Mouse (Mus musculus): Measurements from ENCODE around the gene Tgm6. TPM values are rescaled to one million over a fixed set of nuclear protein-coding genes. Genes with fewer than 3 reads are reported as not detected.
A peak's percentile ranks its signal among the peaks of the same experiment; 100 is the strongest.

Tgm6 gene
- polyA plus RNA-seq, 1 experiment from 2014 or later: not detected

DNA sequence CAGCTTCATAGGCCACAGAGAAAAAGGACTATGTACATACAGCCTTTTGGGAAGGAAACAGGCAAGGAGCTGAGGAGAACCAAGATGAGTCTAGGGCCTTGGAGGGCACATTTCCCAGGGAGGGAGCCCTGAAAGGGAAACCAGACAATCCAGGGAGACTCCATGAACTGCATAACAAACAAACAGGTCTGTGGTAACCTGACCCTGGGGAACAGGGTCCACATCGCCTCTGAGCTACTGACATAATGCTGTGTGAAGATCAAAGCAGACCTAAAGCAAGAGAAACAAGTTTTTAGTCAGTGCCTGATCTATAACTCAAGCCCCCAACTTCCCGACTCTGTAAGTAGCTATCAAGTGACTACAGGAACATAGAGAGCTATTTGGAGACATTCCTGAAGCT lies 59.5 kb downstream of the Tgm6 start:
- peaks cover 2% of the 10 kb centered on the region for H3K4me1 ChIP-seq (ENCODE audit: insufficient read depth, low read length)
- no peak overlapping the region for H3K4me3 ChIP-seq (ENCODE audit: low read length)
- WGBS: 59% methylated on average over 2 of the region's 2 CpGs
- H3K9me3 ChIP-seq (ENCODE audit: low read length): no peaks in the 10 kb centered on the region
- H3K36me3 ChIP-seq (ENCODE audit: insufficient read depth, low read length): peaks cover 70% of the 10 kb centered on the region
- H3K27ac ChIP-seq (ENCODE audit: low read length): no peak overlapping the region
- no peak overlapping the region for H3K9ac ChIP-seq (replicated peaks; ENCODE audit: low read length)
- no peaks in the 10 kb centered on the region for H3K27me3 ChIP-seq (ENCODE audit: insufficient read depth, low read length)
- H3K4me2 ChIP-seq (replicated peaks; ENCODE audit: low read depth, low read length): no peak overlapping the region
- no peak for ATAC-seq (ENCODE audit: low FRiP score, low TSS enrichment)

DNA sequence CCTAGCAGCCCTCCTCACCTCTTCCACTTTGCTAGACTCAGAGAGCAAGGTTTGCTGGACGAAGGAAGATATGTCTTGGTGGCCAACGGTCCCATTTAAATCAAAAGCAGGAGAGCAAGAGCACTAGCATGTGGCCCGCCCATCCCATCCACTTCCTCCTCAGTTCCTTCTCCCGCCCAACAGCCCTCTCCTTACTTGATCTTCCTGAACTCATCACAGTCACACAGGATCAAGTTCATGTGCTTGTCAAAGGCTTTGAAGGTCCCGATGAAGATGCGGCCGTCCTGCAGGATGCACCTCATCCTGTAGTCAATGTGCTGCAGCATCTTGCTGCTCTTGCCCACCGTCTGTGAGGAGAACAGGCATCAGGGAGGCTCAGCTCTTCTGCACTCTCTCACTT lies 64.6 kb downstream of the Tgm6 start:
- WGBS: 59% methylated on average over 8 of the region's 8 CpGs
- Histone ChIP-seq H3K27ac (ENCODE audit: low read length) (no peak overlapping the region), H3K36me3 (ENCODE audit: insufficient read depth, low read length) (peaks cover 45% of the 10 kb centered on the region), H3K9ac (replicated peaks; ENCODE audit: low read length) (peak overlapping the region; percentile 100), H3K4me3 (ENCODE audit: low read length) (peak overlapping the region; percentile 87), H3K27me3 (ENCODE audit: insufficient read depth, low read length) (no peaks in the 10 kb centered on the region), H3K9me3 (ENCODE audit: low read length) (no peaks in the 10 kb centered on the region), H3K4me2 (replicated peaks; ENCODE audit: low read depth, low read length) (peak overlapping the region; percentile 83), H3K4me1 (ENCODE audit: insufficient read depth, low read length) (peaks cover 19% of the 10 kb centered on the region)
- no peak for ATAC-seq (ENCODE audit: low FRiP score, low TSS enrichment)

DNA sequence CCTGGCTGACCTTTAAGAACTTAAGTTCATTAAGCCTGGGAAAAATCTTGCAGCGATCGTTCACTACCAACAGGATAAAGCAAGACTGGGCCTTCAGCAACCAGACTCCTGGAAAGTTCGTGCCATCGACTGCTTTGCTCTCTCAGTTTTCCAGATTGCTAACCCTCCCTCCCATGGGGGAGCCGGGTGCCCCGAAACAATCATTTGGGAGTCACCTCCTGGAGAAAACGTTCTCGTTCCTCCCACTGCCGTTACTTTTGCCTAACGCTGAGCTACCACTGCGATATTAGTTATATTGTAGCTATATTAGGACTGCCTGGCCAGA lies 66.1 kb downstream of the Tgm6 start:
- 0 out of 2 replicates have a peak, but pooled peaks have one; percentile 3 for ATAC-seq (ENCODE audit: low FRiP score, low TSS enrichment)

DNA sequence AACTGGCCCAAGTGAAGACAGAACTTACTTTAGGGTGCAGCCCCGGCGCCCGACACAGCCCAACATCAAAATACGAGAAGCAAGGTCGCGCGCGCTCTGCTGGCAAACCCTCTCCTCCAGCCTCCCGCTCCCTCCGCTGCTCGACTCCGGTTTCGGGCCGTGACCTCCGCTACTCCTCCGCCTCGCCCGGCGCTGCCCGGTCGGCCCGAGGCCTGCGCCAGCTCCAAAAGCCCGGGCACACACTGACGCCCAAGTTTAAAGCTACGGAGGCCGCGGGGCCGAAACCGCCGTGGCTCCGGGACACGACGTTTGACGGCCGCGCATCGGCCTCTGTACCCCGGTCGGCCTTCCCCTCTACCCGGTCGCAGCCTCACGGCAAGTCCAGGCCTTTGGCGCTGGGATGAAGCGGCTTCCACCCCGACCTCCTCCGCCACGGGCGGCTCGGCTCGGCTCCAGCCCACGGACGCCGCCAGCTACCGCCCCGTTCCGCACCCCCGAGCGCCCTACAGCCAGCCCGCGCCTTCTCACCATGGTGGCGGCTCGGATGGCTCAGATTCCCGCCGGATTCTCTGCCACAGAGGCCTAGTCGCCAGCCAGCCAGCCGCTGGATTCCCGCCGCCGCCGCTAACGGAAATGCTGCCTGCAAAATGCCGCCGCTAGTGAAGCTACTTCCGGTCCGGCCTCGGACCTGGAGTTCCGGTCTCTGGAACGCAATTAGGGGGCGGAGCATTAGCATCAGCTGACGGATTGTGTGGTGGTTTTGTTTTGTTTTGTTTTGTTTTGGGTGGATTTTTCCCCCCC lies 66.7 kb downstream of the Tgm6 start, which contains the start of gene Snrpb:
Snrpb (minus strand) TSS at position 698 of the 801 bp plus-strand sequence.
- ATAC-seq (ENCODE audit: low FRiP score, low TSS enrichment): peak; percentile 88
- Histone ChIP-seq H3K36me3 (ENCODE audit: insufficient read depth, low read length) (peaks cover 24% of the 10 kb centered on the region), H3K27ac (ENCODE audit: low read length) (peak within 1 kb of the TSS; percentile 97), H3K4me2 (replicated peaks; ENCODE audit: low read depth, low read length) (peak within 1 kb of the TSS; percentile 83), H3K27me3 (ENCODE audit: insufficient read depth, low read length) (no peaks in the 10 kb centered on the region), H3K4me3 (ENCODE audit: low read length) (peak within 1 kb of the TSS; percentile 87), H3K9ac (replicated peaks; ENCODE audit: low read length) (peak within 1 kb of the TSS; percentile 100), H3K9me3 (ENCODE audit: low read length) (no peaks in the 10 kb centered on the region), H3K4me1 (ENCODE audit: insufficient read depth, low read length) (peaks cover 19% of the 10 kb centered on the region)
- 0% methylated on average over 81 of the region's 81 CpGs for WGBS

More for the DNA sequence above, 66.1 kb downstream of the Tgm6 start:
- Histone ChIP-seq H3K27ac (ENCODE audit: low read length) (peak overlapping the region; percentile 97), H3K36me3 (ENCODE audit: insufficient read depth, low read length) (peaks cover 30% of the 10 kb centered on the region), H3K4me1 (ENCODE audit: insufficient read depth, low read length) (peaks cover 19% of the 10 kb centered on the region), H3K9me3 (ENCODE audit: low read length) (no peaks in the 10 kb centered on the region), H3K27me3 (ENCODE audit: insufficient read depth, low read length) (no peaks in the 10 kb centered on the region), H3K9ac (replicated peaks; ENCODE audit: low read length) (peak overlapping the region; percentile 100), H3K4me2 (replicated peaks; ENCODE audit: low read depth, low read length) (peak overlapping the region; percentile 83), H3K4me3 (ENCODE audit: low read length) (peak overlapping the region; percentile 87)
- WGBS: under 1% methylated on average over 11 of the region's 11 CpGs

DNA sequence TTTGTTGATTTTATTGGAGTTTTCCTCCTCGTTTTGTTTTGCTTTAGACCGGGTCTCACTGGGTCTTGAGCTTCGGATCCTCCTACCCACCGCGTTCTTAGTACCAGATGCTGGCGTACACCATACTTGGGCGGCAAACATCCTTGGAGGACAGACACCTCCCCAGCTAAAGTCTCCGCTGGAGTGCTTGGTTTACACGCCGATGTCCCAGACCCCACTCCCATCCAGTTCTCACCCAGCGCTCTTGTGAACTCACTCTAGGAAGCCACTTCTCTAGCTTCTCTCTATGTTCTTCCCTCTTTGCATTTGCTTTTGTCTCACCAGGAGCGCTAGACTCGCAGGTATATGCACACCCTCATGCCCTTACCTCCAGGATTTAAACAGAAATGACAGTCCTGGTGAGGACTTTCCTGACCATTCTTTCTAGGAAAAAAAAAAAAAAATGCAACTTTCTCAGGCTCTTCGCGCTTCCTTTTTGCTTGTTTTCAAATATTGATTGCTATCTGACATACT lies 67.3 kb downstream of the Tgm6 start:
- H3K4me2 ChIP-seq (replicated peaks; ENCODE audit: low read depth, low read length): peak overlapping the region; percentile 83
- peak overlapping the region; percentile 81 for H3K9ac ChIP-seq (replicated peaks; ENCODE audit: low read length)
- H3K4me1 ChIP-seq (ENCODE audit: insufficient read depth, low read length): peaks cover 19% of the 10 kb centered on the region
- peak overlapping the region; percentile 87 for H3K4me3 ChIP-seq (ENCODE audit: low read length)
- no peaks in the 10 kb centered on the region for H3K9me3 ChIP-seq (ENCODE audit: low read length)
- no peaks in the 10 kb centered on the region for H3K27me3 ChIP-seq (ENCODE audit: insufficient read depth, low read length)
- H3K36me3 ChIP-seq (ENCODE audit: insufficient read depth, low read length): peaks cover 18% of the 10 kb centered on the region
- ATAC-seq (ENCODE audit: low FRiP score, low TSS enrichment): peak; percentile 83
- H3K27ac ChIP-seq (ENCODE audit: low read length): peak overlapping the region; percentile 97
- WGBS: 2% methylated on average over 15 of the region's 15 CpGs

DNA sequence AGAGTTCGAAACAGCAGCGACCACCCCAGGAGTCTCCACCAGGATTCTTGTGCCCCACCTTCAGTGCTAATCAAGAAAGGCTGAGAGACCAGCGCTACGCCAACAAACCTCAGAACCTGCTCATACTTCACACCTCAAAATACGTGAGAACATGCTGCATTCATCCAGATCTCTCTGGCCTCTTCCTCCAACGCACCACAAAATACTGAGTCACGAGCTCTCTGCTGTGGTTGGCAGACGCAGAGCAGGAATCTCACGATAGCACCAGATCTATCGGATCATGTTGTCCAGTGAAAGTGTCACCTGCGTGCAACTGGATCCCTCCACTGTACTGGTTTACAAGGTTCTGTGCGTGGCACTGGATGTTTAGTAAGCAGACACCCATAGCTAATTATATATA lies 76.2 kb downstream of the Tgm6 start:
- Histone ChIP-seq H3K4me1 (ENCODE audit: insufficient read depth, low read length) (no peaks in the 10 kb centered on the region), H3K27me3 (ENCODE audit: insufficient read depth, low read length) (no peaks in the 10 kb centered on the region), H3K9me3 (ENCODE audit: low read length) (peaks cover 2% of the 10 kb centered on the region; the same call in 1 of the 2 replicates), H3K36me3 (ENCODE audit: insufficient read depth, low read length) (no peaks in the 10 kb centered on the region), H3K9ac (replicated peaks; ENCODE audit: low read length) (no peak overlapping the region), H3K27ac (ENCODE audit: low read length) (no peak overlapping the region), H3K4me3 (ENCODE audit: low read length) (no peak overlapping the region), H3K4me2 (replicated peaks; ENCODE audit: low read depth, low read length) (no peak overlapping the region)
- ATAC-seq (ENCODE audit: low FRiP score, low TSS enrichment): no peak
- WGBS: 85% methylated on average over 12 of the region's 12 CpGs

DNA sequence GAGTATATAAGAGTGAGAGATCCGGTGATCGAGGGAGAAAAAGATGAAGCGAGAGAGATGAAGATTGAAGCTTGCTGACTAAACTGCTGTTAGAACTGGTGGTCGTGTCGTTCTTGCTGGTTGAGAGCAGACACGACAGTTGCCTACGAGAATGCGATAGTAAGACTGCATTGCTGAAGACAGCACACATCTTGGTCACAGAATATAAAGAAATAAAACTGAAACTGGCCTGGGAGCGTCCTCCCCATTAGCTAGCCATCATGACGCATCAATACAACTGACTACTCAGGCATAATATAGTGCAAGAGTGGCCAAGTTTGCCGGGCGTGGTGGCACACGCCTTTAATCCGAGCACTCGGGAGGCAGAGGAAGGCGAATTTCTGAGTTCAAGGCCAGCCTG lies 82.7 kb downstream of the Tgm6 start, which contains the start of gene Tmc2:
Tmc2 (plus strand) TSS at position 301 of the 400 bp plus-strand sequence.
- Histone ChIP-seq H3K36me3 (ENCODE audit: insufficient read depth, low read length) (no peaks in the 10 kb centered on the region), H3K4me3 (ENCODE audit: low read length) (no peak within 1 kb of the TSS), H3K27me3 (ENCODE audit: insufficient read depth, low read length) (no peaks in the 10 kb centered on the region), H3K4me1 (ENCODE audit: insufficient read depth, low read length) (no peaks in the 10 kb centered on the region), H3K27ac (ENCODE audit: low read length) (no peak within 1 kb of the TSS), H3K4me2 (replicated peaks; ENCODE audit: low read depth, low read length) (no peak within 1 kb of the TSS), H3K9me3 (ENCODE audit: low read length) (peaks cover 1% of the 10 kb centered on the region; the same call in 1 of the 2 replicates), H3K9ac (replicated peaks; ENCODE audit: low read length) (no peak within 1 kb of the TSS)
- ATAC-seq (ENCODE audit: low FRiP score, low TSS enrichment): no peak
- WGBS: 91% methylated on average over 16 of the region's 16 CpGs

DNA sequence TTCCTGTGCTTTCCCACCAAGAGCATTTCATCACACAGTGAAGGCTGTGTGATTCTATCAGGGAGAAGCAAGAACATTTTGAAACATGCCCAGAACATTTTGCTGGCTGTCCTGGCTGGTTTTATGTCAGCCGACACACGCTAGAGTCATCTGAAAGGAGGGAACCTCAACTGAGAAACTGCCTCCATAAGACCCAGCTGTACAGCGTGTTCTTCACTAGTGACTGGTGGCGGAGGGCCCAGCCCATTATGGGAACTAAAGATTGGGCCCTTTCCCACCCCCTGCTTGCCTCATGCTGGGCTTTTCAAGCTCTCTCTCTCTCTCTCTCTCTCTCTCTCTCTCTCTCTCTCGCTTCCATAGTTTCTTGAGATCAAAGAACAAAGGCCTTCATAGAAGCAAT lies 88.7 kb downstream of the Tgm6 start:
- no peak overlapping the region for H3K9ac ChIP-seq (replicated peaks; ENCODE audit: low read length)
- 84% methylated on average over 5 of the region's 5 CpGs for WGBS
- no peaks in the 10 kb centered on the region for H3K27me3 ChIP-seq (ENCODE audit: insufficient read depth, low read length)
- no peak overlapping the region for H3K4me3 ChIP-seq (ENCODE audit: low read length)
- H3K27ac ChIP-seq (ENCODE audit: low read length): no peak overlapping the region
- no peaks in the 10 kb centered on the region for H3K9me3 ChIP-seq (ENCODE audit: low read length)
- H3K4me2 ChIP-seq (replicated peaks; ENCODE audit: low read depth, low read length): no peak overlapping the region
- no peak for ATAC-seq (ENCODE audit: low FRiP score, low TSS enrichment)
- no peaks in the 10 kb centered on the region for H3K4me1 ChIP-seq (ENCODE audit: insufficient read depth, low read length)
- H3K36me3 ChIP-seq (ENCODE audit: insufficient read depth, low read length): no peaks in the 10 kb centered on the region

Measured in kidney, embryonic 16.5 days (tissue).